Mouse (Mus musculus) liver, adult 2 months (tissue): Measurements from ENCODE around the gene Nufip2. TPM values are rescaled to one million over a fixed set of nuclear protein-coding genes. Genes with fewer than 3 reads are reported as not detected.

Experiments
- DNase-seq: peaks from one replicate; pipeline ENCODE4 v3.0.0-alpha.2; 2011; ENCODE audit warnings: low read depth, low spot score; ENCODE audit errors: extremely low read depth
- H3K27ac ChIP-seq: fragments of 200-500 bp; replicated peaks from 2 replicates; pipeline ENCODE4 v1.5.1; 2012; ENCODE audit warnings: low read depth, mild to moderate bottlenecking, control low read depth, inconsistent platforms, low read length; ENCODE audit not compliant: insufficient read depth
- H3K27me3 ChIP-seq: fragments of 200-500 bp; 2 replicates; pipeline ENCODE4 v1.6.1; 2012; ENCODE audit warnings: mild to moderate bottlenecking, moderate library complexity, low read length, inconsistent platforms; ENCODE audit not compliant: control insufficient read depth, insufficient read depth
- H3K36me3 ChIP-seq: fragments of 200-500 bp; 2 replicates; pipeline ENCODE4 v1.6.1; 2012; ENCODE audit warnings: low read length, inconsistent platforms; ENCODE audit not compliant: control insufficient read depth, insufficient read depth
- H3K4me1 ChIP-seq: fragments of 200-500 bp; 2 replicates; pipeline ENCODE4 v1.6.1; 2011; ENCODE audit warnings: low read length; ENCODE audit not compliant: control insufficient read depth, insufficient read depth
- H3K4me3 ChIP-seq: fragments of 200-500 bp; 2 replicates; pipeline ENCODE4 v1.5.1; 2011; ENCODE audit warnings: low read depth, mild to moderate bottlenecking, control low read depth, low read length, moderate library complexity; ENCODE audit not compliant: insufficient read depth
- H3K79me2 ChIP-seq: fragments of 200-500 bp; 2 replicates; pipeline ENCODE4 v1.6.1; 2012; ENCODE audit warnings: inconsistent platforms, mild to moderate bottlenecking, low read length, moderate library complexity; ENCODE audit not compliant: control insufficient read depth, insufficient read depth
- H3K9ac ChIP-seq: fragments of 200-500 bp; 2 replicates; pipeline ENCODE4 v1.6.1; 2012; ENCODE audit warnings: low read depth, mild to moderate bottlenecking, control low read depth, inconsistent platforms, low read length
- CTCF ChIP-seq: fragments of 200-500 bp; IDR thresholded peaks from 2 replicates; pipeline ENCODE4 v1.5.1; 2011; ENCODE audit warnings: low read depth, low read length, control low read depth
- POLR2A ChIP-seq: fragments of 200-500 bp; IDR thresholded peaks from 2 replicates; pipeline ENCODE4 v1.6.1; 2011; ENCODE audit warnings: low read length, control low read depth; ENCODE audit not compliant: insufficient read depth; ENCODE audit errors: extremely low read depth
- WGBS: fragments of 180-500 bp; shearing (Covaris S2); methylation state at CpG from one replicate; pipeline ENCODE4 v1.1.7; 2018; 5-methylcytosine and 5-hydroxymethylcytosine counted together
- polyA plus RNA-seq: library from polyadenylated mRNA; depleted of rRNA; stranded (reverse); fragments of >200 nt; gene quantifications from 2 replicates; pipeline ENCODE4 v1.2.3, GENCODE M21; 2012
- total RNA-seq: library from RNA; depleted of rRNA; stranded (reverse); fragments of >200 nt; gene quantifications from 2 replicates; pipeline ENCODE4 v1.2.3, GENCODE M21; 2014

Gene Nufip2
- total and polyA plus RNA-seq, 2 experiments: 8.3 to 21.7 TPM

- WGBS: 11% methylated on average over 10 of the region's 10 CpGs
- H3K27me3 ChIP-seq: no peaks in the 10 kb centered on the region
- peaks cover 41% of the 10 kb centered on the region for H3K79me2 ChIP-seq
- peak overlapping the region; percentile 66 for H3K9ac ChIP-seq
- H3K4me3 ChIP-seq: no peak overlapping the region
- H3K27ac ChIP-seq: peak overlapping the region; percentile 84
- TF ChIP-seq POLR2A (no peak), CTCF (no peak)
- peaks cover under 1% of the 10 kb centered on the region; the same call in 1 of the 2 replicates for H3K36me3 ChIP-seq
- H3K4me1 ChIP-seq: peaks cover 61% of the 10 kb centered on the region
- peak; percentile 99 for DNase-seq
Observed at GRCm38 (mm10) chr11:77783211-77783746, 97.3 kb downstream of the Nufip2 start.

- Histone ChIP-seq H3K27me3 (no peaks in the 10 kb centered on the region), H3K4me3 (no peak overlapping the region), H3K79me2 (peaks cover 40% of the 10 kb centered on the region), H3K36me3 (no peaks in the 10 kb centered on the region), H3K27ac (peak overlapping the region; percentile 84), H3K4me1 (peaks cover 62% of the 10 kb centered on the region), H3K9ac (peak overlapping the region; percentile 66)
- TF ChIP-seq CTCF (peak; percentile 55), POLR2A (no peak)
- WGBS: 44% methylated on average over 18 of the region's 18 CpGs
- no peak for DNase-seq
Observed at GRCm38 (mm10) chr11:77783747-77784646, 98.0 kb downstream of the Nufip2 start.

- no peak for DNase-seq
- no peak overlapping the region for H3K4me3 ChIP-seq
- peaks cover 64% of the 10 kb centered on the region for H3K4me1 ChIP-seq
- no peaks in the 10 kb centered on the region for H3K27me3 ChIP-seq
- peak overlapping the region; percentile 84 for H3K27ac ChIP-seq
- 0 out of 2 replicates have a peak overlapping the region, but pooled peaks have one; percentile 20 for H3K9ac ChIP-seq
- no peaks in the 10 kb centered on the region for H3K36me3 ChIP-seq
- 68% methylated on average over 9 of the region's 9 CpGs for WGBS
- H3K79me2 ChIP-seq: peaks cover 35% of the 10 kb centered on the region
- TF ChIP-seq CTCF: no peak
- TF ChIP-seq POLR2A: no peak
Observed at GRCm38 (mm10) chr11:77784894-77785293, 98.9 kb downstream of the Nufip2 start.

GRCm38 (mm10) chr11:77785396-77785767 lies 99.4 kb downstream of the Nufip2 start:
- Histone ChIP-seq H3K27ac (peak overlapping the region; percentile 84), H3K36me3 (no peaks in the 10 kb centered on the region), H3K27me3 (no peaks in the 10 kb centered on the region), H3K79me2 (peaks cover 35% of the 10 kb centered on the region), H3K4me3 (no peak overlapping the region), H3K4me1 (peaks cover 67% of the 10 kb centered on the region), H3K9ac (peak overlapping the region; percentile 37)
- TF ChIP-seq POLR2A (no peak), CTCF (no peak)
- DNase-seq: no peak
- 53% methylated on average over 5 of the region's 5 CpGs for WGBS

GRCm38 (mm10) chr11:77785768-77786561 lies 100.0 kb downstream of the Nufip2 start:
- Histone ChIP-seq H3K27ac (peak overlapping the region; percentile 84), H3K9ac (peak overlapping the region; percentile 37), H3K4me3 (no peak overlapping the region), H3K36me3 (no peaks in the 10 kb centered on the region), H3K4me1 (peaks cover 68% of the 10 kb centered on the region), H3K79me2 (peaks cover 30% of the 10 kb centered on the region), H3K27me3 (no peaks in the 10 kb centered on the region)
- TF ChIP-seq CTCF (no peak), POLR2A (no peak)
- 26% methylated on average over 7 of the region's 7 CpGs for WGBS
- peak; percentile 54 for DNase-seq
